Mouse (Mus musculus) CD4-positive helper T cell, adult 2 months (primary cell): Measurements from ENCODE around the gene Slc17a9.

Source experiments
- DNase-seq: peaks from one replicate; pipeline ENCODE4 v3.0.0-alpha.2; 2012; ENCODE audit warnings: low read depth, missing footprints, low spot score

Slc17a9 gene

DNA sequence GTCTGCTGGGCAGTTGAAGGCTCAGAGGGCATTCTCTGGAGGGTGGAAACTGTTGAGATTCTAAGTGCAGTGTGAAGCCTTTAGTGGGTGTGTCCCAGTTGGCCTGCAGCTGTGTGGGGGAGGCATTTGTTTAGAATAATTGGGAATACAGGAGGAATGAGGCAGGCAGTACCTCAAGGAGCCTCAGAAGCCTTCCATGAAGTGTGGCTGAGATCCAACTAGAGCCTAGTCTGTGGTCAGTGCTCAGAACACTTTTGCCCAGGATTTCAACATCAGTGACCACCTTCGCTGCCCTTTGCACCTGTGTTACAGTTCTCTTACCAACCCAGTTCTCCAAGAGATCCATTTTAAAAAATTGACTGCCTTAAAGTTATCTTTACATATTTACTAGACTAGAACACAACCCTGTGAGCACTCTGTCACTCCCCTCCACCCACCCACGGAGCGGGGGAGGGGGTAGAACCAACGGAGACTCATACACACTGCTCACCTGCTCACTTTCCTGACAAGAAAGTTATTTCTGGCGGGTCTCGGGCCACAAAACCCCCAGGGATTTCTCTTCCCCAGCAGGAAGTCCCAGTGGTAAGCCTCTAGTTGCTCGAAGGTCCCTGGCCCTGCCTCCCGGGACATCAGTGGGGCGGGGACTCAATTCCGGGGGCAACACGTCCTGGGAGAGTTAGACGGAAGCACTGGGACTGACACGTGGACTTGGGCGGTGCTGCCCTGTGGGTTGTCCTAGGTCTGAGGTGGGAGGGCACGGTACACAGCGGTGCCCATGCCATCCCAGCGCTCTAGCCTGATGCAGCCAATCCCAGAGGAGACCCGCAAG, at the start of gene Slc17a9:
TSS of gene Slc17a9 (plus strand) at position 679 of the 829 bp plus-strand sequence.
- DNase-seq = peak; percentile 72

DNA sequence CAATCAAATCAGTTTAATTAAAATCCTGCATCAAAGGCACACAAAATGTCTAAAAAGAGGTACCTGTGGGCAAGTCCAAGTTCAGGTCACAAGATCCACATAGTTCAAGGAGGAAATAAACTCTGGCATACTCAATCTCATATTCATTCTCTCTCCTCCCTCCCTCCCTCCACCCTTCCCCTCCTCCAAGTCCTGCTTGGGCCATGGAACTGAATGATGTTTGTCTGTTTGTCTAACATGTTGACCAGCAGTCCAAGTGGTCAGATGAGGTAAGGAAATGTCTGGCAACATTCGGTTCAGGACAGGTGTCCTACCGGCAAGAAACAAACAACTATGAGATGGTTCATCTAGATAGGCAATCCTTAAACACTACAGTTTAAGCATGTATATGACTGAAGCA, 48.4 kb upstream of the Slc17a9 start:
- DNase-seq = no peak

GRCm38 (mm10) chr2:180678609-180679140, 46.4 kb upstream of the Slc17a9 start:
- DNase-seq = peak; percentile 72

DNA sequence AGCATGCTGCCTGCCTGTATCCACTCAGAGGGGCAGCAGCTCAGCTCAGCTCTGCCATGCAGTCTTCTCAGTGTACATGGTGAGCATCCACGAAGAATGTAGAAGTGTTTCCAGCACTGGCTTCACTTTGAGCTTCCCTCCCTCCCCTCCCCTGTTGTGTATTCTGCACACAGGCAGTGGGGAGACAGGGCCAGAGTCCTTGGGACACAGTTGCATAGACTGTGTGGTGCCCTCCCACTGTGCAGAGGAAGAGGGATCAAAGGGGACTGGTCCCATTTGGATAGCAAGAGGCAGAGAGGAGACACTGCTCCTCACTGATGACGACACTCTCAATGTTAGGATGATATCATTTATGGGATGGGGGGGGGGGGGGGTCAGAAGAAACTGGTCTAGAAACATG, 43.8 kb upstream of the Slc17a9 start:
- no peak for DNase-seq

- DNase-seq = no peak
Measured at GRCm38 (mm10) chr2:180683524-180683923, 41.5 kb upstream of the Slc17a9 start.

GRCm38 (mm10) chr2:180684031-180684430, 41.0 kb upstream of the Slc17a9 start:
- no peak for DNase-seq

GRCm38 (mm10) chr2:180689841-180690240, 35.2 kb upstream of the Slc17a9 start:
- DNase-seq = no peak

DNA sequence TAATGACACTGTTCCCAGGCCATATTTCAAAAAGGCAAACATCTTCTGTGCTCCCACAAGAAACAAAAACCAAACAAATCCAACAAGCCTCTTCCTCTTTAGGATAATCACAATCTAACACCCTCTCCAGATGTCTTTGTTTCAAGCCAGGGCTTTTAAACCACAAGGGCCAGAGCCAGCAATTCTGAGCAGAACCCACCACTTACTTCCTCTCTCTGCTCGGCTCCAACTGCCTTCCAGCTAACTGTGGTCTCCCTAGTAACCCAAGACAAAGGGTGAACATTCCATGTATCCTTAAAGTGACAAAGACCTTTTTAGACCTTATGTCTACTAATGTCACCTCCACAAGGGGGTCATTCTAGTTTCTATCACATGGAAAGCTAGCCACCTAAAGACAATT, 32.4 kb upstream of the Slc17a9 start:
- no peak for DNase-seq

DNA sequence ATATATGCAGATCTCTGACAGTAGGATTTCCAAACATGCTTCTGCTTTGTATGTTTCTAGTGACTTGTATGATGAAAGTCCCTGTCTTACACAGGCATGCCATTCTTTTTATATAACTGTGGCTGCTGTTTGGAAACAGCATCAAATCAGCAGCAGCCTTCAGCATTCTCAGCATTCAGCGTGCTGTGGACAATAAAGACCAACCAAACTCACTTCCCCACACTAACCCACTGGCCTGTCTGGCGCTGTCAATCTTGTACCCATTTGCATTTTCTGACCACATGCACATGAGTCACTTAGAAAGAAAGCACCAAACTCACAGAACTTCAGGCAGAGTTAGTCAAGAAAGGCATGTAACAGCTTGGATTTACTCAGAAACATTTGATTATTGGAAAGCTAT, 29.9 kb upstream of the Slc17a9 start:
- no peak for DNase-seq

DNA sequence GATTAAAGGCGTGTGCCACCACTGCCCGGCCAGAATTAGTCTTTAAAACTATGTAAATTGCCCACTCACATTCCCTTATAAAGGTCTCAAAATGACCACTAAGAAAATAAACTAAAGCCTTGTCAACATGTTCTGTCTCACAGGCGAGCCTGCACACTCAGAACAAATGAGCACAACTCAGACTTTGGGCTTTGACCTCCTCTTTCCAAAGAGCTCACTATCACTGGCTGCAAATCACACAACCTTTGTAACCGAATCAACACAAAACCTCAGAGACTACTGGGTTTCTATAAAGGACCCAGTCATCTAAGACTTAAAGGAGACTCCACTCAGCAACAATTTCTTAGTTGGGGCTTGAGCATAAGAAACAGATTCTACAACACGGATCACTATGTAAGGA, 24.6 kb upstream of the Slc17a9 start:
- no peak for DNase-seq

- peak; percentile 18 for DNase-seq
Measured at GRCm38 (mm10) chr2:180701053-180701766, 23.9 kb upstream of the Slc17a9 start.

GRCm38 (mm10) chr2:180701767-180702621, 23.1 kb upstream of the Slc17a9 start:
- DNase-seq = peak; percentile 93

DNA sequence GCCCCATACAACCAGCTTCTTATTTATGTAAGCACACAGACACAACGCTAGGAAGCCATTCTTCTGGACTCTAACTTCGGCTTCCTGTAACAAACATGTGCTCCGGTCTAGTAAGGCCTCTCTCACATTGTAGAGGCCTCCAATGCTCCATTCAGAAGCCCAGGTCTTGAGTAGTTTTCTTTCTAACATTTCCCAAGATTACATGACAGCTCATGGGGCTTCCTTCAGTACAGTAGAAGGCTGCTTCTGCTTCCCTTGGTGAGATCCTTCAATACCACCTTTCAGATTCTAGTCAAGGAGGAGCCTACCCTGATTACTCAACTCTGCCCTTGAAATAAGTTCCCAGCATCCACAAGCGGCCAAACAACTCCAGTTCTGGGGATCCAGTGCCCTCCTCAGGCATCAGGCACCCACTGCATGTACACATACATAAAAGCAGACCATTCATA, 22.3 kb upstream of the Slc17a9 start:
- no peak for DNase-seq

GRCm38 (mm10) chr2:180703175-180703574, 21.9 kb upstream of the Slc17a9 start:
- DNase-seq = no peak

DNA sequence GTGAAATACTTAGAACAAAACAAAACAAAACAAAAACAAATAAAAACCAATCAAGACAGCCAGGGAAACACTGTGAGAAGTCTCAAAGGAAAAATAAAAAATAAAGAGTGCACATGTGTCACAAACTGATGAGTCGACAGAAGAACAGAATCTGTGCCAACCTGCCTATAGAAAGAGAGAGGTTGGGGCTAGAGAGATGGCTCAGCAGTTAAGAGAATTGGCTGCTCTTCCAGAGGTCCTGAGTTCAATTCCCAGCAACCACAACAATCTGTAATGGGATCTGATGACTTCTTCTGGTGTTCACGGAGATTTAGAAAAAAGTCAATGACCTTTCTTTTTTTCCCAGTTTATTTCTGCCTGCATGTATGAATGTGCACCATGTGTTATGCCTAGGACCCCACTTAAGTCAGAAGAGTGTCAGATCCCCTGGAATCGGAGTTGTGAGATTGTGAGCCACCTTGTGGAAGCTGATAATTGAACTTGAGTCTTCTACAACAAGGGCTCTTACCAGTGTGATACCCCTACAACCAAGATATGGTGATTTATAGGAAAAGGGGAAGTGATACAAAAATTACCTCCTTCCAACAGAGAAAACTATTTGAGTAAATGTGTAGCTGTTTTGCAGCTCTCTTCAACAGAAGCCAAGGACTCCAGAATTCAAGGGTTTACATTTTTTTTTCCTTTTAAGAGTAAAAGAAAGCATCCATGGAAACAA, 21.3 kb upstream of the Slc17a9 start:
- DNase-seq = no peak

GRCm38 (mm10) chr2:180704591-180704990, 20.5 kb upstream of the Slc17a9 start:
- DNase-seq = no peak

DNA sequence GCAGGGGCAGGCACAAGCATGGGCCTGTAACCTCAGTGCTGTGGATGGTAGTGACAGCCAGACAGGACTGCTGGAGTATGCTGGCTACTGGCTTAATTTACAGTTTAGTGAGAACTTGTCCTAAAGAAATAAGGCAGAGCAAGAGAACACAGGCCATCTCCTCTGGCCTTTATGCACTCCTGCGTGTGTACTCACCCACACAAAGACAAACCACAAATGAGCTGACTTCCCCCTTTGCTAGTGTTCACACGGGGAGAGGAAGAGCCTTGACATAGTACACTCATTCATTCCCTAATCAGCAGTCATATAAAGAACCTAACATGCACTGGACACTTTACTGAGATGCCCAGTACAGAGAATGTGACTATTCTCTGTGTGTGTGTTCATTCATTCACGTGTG, 20.0 kb upstream of the Slc17a9 start:
- DNase-seq = no peak

GRCm38 (mm10) chr2:180705975-180706374, 19.1 kb upstream of the Slc17a9 start:
- no peak for DNase-seq

GRCm38 (mm10) chr2:180709023-180709922, 15.8 kb upstream of the Slc17a9 start:
- DNase-seq = no peak

GRCm38 (mm10) chr2:180709923-180710272, 15.2 kb upstream of the Slc17a9 start, which contains the start of the genes Dido1 and Gid8:
Gene Dido1 (minus strand): TSS chr2:180709999.
Gene Gid8 (plus strand): TSS chr2:180710117.
- DNase-seq = peak; percentile 99
